Mouse (Mus musculus) thymus, adult 2 months (tissue): ENCODE data around the gene Actn1. TPM values are rescaled to one million over a fixed set of nuclear protein-coding genes. Genes with fewer than 3 reads are reported as not detected.
"Not testable (repeated sequence)": the region's sequence is repeated elsewhere in the genome, so short reads cannot be mapped to it uniquely, and the experiment has no call there.

Experiments
- DNase-seq: peaks from one replicate; pipeline ENCODE4 v3.0.0; 2021
- H3K27ac ChIP-seq: fragments of 200-500 bp; 2 replicates; pipeline ENCODE4 v1.5.1; 2012; ENCODE audit warnings: low read length, control low read depth; ENCODE audit not compliant: control insufficient read depth, insufficient read depth
- H3K27me3 ChIP-seq: fragments of 200-500 bp; 2 replicates; pipeline ENCODE4 v1.6.1; 2012; ENCODE audit warnings: mild to moderate bottlenecking, low read length, moderate library complexity, mixed read lengths; ENCODE audit not compliant: control insufficient read depth, insufficient read depth
- H3K36me3 ChIP-seq: fragments of 200-500 bp; 2 replicates; pipeline ENCODE4 v1.6.1; 2012; ENCODE audit warnings: mild to moderate bottlenecking, low read length, moderate library complexity; ENCODE audit not compliant: control insufficient read depth, insufficient read depth
- H3K4me1 ChIP-seq: fragments of 200-500 bp; replicated peaks from 2 replicates; pipeline ENCODE4 v1.6.1; 2012; ENCODE audit warnings: low read length; ENCODE audit not compliant: control insufficient read depth, insufficient read depth
- H3K4me3 ChIP-seq: fragments of 200-500 bp; 2 replicates; pipeline ENCODE4 v1.5.1; 2012; ENCODE audit warnings: mild to moderate bottlenecking, low read length, control low read depth, moderate library complexity; ENCODE audit not compliant: control insufficient read depth, insufficient read depth
- CTCF ChIP-seq: fragments of 200-500 bp; IDR thresholded peaks from 2 replicates; pipeline ENCODE4 v1.5.1; 2012; ENCODE audit warnings: mild to moderate bottlenecking, control low read depth, low read length, moderate library complexity, borderline replicate concordance; ENCODE audit not compliant: control insufficient read depth, poor library complexity, insufficient read depth; ENCODE audit errors: extremely low read depth
- POLR2A ChIP-seq: fragments of 200-500 bp; IDR thresholded peaks from 2 replicates; pipeline ENCODE4 v1.6.1; 2012; ENCODE audit warnings: mild to moderate bottlenecking, low read length, control low read depth, moderate library complexity; ENCODE audit not compliant: control insufficient read depth, poor library complexity, insufficient read depth; ENCODE audit errors: extremely low read depth
- WGBS: fragments of 180-500 bp; shearing (Covaris S2); methylation state at CpG from one replicate; pipeline ENCODE4 v1.1.7; 2018; 5-methylcytosine and 5-hydroxymethylcytosine counted together
- polyA plus RNA-seq: library from polyadenylated mRNA; depleted of rRNA; stranded (reverse); fragments of >200 nt; gene quantifications from 2 replicates; pipeline ENCODE4 v1.2.3, GENCODE M21; 2012

Gene Actn1
- polyA plus RNA-seq, 1 experiment: 153 TPM

- WGBS: 11% methylated on average over 10 of the region's 10 CpGs
- peak overlapping the region; percentile 99 for H3K27ac ChIP-seq
- H3K36me3 ChIP-seq: no peaks in the 10 kb centered on the region
- H3K4me3 ChIP-seq: no peak overlapping the region
- TF ChIP-seq POLR2A: no peak
- no peak for TF ChIP-seq CTCF
- peak; percentile 82 for DNase-seq
- no peaks in the 10 kb centered on the region for H3K27me3 ChIP-seq
- H3K4me1 ChIP-seq: peaks cover 52% of the 10 kb centered on the region
These were observed 13.0 kb upstream of the Actn1 start for GRCm38 (mm10) chr12:80273020-80273686.

GRCm38 (mm10) chr12:80271806-80272205 is 11.6 kb upstream of the Actn1 start:
- DNase-seq: peak; percentile 74
- Histone ChIP-seq H3K4me1 (peaks cover 60% of the 10 kb centered on the region), H3K27ac (peak overlapping the region; percentile 99), H3K27me3 (no peaks in the 10 kb centered on the region), H3K36me3 (no peaks in the 10 kb centered on the region), H3K4me3 (no peak overlapping the region)
- TF ChIP-seq CTCF (no peak), POLR2A (no peak)
- 7% methylated on average over 5 of the region's 5 CpGs for WGBS

GRCm38 (mm10) chr12:80270924-80271323 is 10.8 kb upstream of the Actn1 start:
- Histone ChIP-seq H3K4me3 (no peak overlapping the region), H3K27ac (peak overlapping the region; percentile 37)

GRCm38 (mm10) chr12:80269303-80269702 is 9.1 kb upstream of the Actn1 start:
- WGBS: 62% methylated on average over 2 of the region's 2 CpGs
- Histone ChIP-seq H3K27ac (peak overlapping the region; percentile 52), H3K4me3 (no peak overlapping the region), H3K36me3 (no peaks in the 10 kb centered on the region), H3K4me1 (peaks cover 52% of the 10 kb centered on the region), H3K27me3 (no peaks in the 10 kb centered on the region)
- TF ChIP-seq POLR2A: no peak
- TF ChIP-seq CTCF: no peak
- DNase-seq: no peak

More at GRCm38 (mm10) chr12:80270924-80271323, 10.8 kb upstream of the Actn1 start:
- Histone ChIP-seq H3K27me3 (no peaks in the 10 kb centered on the region), H3K36me3 (no peaks in the 10 kb centered on the region), H3K4me1 (peaks cover 60% of the 10 kb centered on the region)
- TF ChIP-seq CTCF (no peak), POLR2A (no peak)
- 72% methylated on average over 3 of the region's 3 CpGs for WGBS
- DNase-seq: peak; percentile 21

GRCm38 (mm10) chr12:80267962-80268361 is 7.8 kb upstream of the Actn1 start:
- H3K36me3 ChIP-seq: no peaks in the 10 kb centered on the region
- peak overlapping the region; percentile 8 for H3K27ac ChIP-seq
- H3K4me3 ChIP-seq: no peak overlapping the region
- DNase-seq: no peak
- H3K4me1 ChIP-seq: peaks cover 43% of the 10 kb centered on the region
- TF ChIP-seq CTCF (no peak), POLR2A (no peak)
- H3K27me3 ChIP-seq: no peaks in the 10 kb centered on the region
- 85% methylated on average over 6 of the region's 6 CpGs for WGBS

GRCm38 (mm10) chr12:80264388-80264787 is 4.2 kb upstream of the Actn1 start:
- H3K4me3 ChIP-seq, H3K36me3 ChIP-seq, H3K27me3 ChIP-seq: not testable (repeated sequence)
- peaks cover 36% of the 10 kb centered on the region for H3K4me1 ChIP-seq
- DNase-seq: peak; percentile 67
- 19% methylated on average over 7 of the region's 7 CpGs for WGBS
- peak overlapping the region; percentile 59; the same call in 1 of the 2 replicates for H3K27ac ChIP-seq
